Mouse (Mus musculus) yolk sac, embryonic 10.5 days (tissue): ENCODE data around the gene Ccnb1ip1.

Experiments used
- DNase-seq: peaks from one replicate; pipeline ENCODE4 v3.0.0-alpha.2; 2017; ENCODE audit warnings: low spot score

Gene Ccnb1ip1

GRCm38 (mm10) chr14:50784391-50785250 lies 22.9 kb downstream of the Ccnb1ip1 start:
- DNase-seq: no peak

GRCm38 (mm10) chr14:50782166-50782565 lies 25.4 kb downstream of the Ccnb1ip1 start:
- no peak for DNase-seq

GRCm38 (mm10) chr14:50771342-50771741 lies 36.2 kb downstream of the Ccnb1ip1 start:
- no peak for DNase-seq

GRCm38 (mm10) chr14:50765736-50766135 lies 41.8 kb downstream of the Ccnb1ip1 start:
- DNase-seq: no peak

GRCm38 (mm10) chr14:50758416-50759085 lies 49.0 kb downstream of the Ccnb1ip1 start:
- DNase-seq: no peak

- DNase-seq: no peak
Measured at GRCm38 (mm10) chr14:50744994-50745393, 62.5 kb downstream of the Ccnb1ip1 start, which contains the start of gene Olfr749. Gene Olfr749 (minus strand): TSS chr14:50745094.

- no peak for DNase-seq
Measured at GRCm38 (mm10) chr14:50741584-50741983, 65.9 kb downstream of the Ccnb1ip1 start.

- no peak for DNase-seq
Measured at GRCm38 (mm10) chr14:50740334-50740733, 67.2 kb downstream of the Ccnb1ip1 start.
